Mouse (Mus musculus) right cerebral cortex, postnatal 10 days (tissue): Measurements from ENCODE around the gene Tet2.

Experiments used
- DNase-seq, 2 experiments: peaks; one replicate each; pipeline ENCODE4 v3.0.0; 2021; ENCODE audit warnings: low spot score in 2 of 2

Gene Tet2

GRCm38 (mm10) chr3:133459174-133459573, 85.8 kb downstream of the Tet2 start:
- DNase-seq = no peak

GRCm38 (mm10) chr3:133453896-133454295, 91.0 kb downstream of the Tet2 start:
- DNase-seq = no peak

- no peak for DNase-seq
Measured at GRCm38 (mm10) chr3:133436919-133437320, 108.0 kb downstream of the Tet2 start.

DNA sequence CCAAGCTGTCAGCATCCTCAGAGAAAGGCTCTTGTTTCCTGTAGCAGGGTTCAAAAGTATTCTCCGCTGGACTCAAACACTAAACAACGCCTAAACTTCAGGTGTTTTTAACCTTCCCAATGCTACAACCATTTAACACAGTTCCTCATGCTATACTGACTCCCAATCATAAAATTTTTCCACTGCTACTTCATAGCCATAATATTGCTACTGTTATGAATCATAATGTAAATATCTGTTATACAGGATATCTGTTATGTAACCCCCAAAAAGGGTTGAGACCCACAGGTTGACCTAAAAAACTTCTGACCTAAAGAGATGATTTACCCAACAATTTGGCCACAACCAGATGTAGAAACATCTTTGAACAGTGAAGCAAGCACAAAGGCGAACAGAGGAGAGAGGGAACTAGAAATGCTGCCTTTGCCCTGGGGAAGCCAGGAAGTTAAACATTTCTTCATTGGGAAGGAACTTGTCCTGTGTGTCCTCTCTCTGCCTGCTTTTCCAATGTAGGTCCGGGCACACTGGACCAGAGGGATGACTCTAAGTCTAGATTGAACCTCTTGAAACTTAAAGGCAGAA, 108.6 kb downstream of the Tet2 start:
- no peak for DNase-seq

GRCm38 (mm10) chr3:133435774-133436148, 109.2 kb downstream of the Tet2 start:
- DNase-seq = no peak

DNA sequence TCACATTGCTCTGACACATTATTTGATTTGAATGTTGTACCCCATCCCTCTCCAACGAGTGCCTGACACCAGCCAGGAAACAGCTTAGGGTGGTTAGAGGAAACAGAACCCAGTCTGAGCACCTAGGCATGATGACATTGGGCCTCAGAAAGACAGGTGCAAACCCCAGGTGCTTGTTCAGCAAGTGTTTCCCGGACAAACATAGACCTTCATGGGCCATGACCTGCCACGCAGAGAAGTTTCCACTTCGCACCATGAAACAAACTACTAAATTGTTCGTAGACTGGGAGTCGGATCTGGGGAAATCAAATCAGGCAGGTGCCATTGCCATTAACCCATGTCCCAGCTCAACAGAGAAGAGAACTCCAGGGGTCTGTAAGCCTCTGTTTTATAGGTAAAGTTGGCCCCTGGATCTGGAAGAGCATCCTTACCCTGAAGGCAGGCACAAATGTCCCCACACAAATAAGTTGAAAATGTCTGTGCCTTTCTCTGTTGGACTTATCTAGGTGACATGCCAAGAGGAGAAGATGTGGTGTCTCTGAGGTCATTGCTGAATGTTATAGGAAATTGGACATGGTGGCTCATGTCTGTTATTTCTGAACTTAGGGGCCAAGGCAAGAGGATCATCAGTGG, 109.7 kb downstream of the Tet2 start:
- DNase-seq = no peak

DNA sequence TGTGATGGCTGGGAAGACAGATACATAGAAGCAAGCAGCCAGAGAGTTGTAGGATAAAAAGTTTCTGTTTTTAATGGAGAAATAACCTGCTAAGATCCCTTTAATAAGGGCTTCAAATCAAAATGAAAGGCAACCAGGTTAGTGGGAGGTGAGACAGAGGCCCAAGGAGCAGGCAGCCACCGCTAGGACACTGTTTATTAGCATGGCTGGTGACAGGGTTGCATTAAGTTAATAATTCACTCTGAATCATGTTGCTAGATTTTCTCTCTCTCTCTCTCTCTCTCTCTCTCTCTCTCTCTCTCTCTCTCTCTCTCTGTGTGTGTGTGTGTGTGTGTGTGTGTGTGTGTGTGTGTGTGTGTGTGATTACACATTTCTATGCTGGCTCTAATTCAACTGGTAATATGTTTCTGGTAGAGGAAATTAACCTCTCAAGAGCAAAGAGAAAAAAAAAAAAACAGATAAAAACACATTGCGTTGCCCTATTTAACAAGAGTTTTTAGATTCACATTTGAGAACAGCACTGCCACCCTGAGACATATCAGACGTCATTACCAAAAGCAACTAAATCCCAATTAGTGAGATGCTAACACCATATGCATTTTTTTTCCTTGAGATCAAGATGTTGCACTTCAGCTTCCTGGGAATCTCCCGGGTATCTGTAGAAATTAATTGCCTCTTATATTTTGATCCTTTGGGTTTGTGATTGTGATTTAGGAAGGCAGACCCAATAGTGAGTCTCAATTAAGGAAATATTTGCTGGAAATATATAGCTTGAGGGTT, 115.4 kb downstream of the Tet2 start:
- no peak for DNase-seq

GRCm38 (mm10) chr3:133428003-133428402, 116.9 kb downstream of the Tet2 start:
- no peak for DNase-seq

DNA sequence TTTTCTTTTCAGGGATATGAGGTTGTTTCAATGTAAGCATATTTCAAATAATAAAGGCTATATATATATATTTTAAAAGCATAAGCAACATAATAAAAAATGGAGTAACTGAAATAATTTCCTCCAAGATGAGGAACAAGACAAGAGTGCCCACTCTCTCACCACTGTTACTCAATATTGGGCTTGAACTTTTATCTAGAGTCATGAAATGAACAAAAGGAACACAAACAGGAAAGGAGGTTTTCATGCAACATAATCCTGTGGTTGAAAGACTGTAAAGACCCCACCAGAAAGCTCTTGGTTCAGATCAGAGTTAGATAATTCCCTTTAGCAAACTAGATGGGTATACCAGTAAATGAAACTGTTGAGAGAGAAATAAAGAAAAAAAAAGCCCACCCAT, 121.9 kb downstream of the Tet2 start:
- DNase-seq = no peak

GRCm38 (mm10) chr3:133414747-133415146, 130.2 kb downstream of the Tet2 start:
- DNase-seq = no peak
